Mouse (Mus musculus): Measurements from ENCODE around the gene Eif6. TPM values are rescaled to one million over a fixed set of nuclear protein-coding genes. Genes with fewer than 3 reads are reported as not detected.

Gene Eif6
- 65.8 and 66.0 TPM in 2 replicates for polyA plus RNA-seq (2012; rRNA removed)

GRCm38 (mm10) chr2:155826630-155827424, at the start of gene Eif6:
Gene Eif6, minus strand, starts transcription at chr2:155826925.

GRCm38 (mm10) chr2:155834732-155835131, 8.0 kb upstream of the Eif6 start, which contains the start of gene Fam83c:
Gene Fam83c, minus strand, starts transcription at chr2:155834854.

GRCm38 (mm10) chr2:155819392-155819448, 7.5 kb downstream of the Eif6 start, which contains the start of gene BC029722:
Gene BC029722, minus strand, starts transcription at chr2:155819426.

GRCm38 (mm10) chr2:155774927-155775684, 51.6 kb downstream of the Eif6 start, which contains the start of gene Mmp24:
Gene Mmp24, plus strand, starts transcription at chr2:155775342.

Other genes starting within 250 kb of the Eif6 start
- 35.3 and 39.8 TPM in 2 replicates for gene Gss, start 234.1 kb downstream of the Eif6 start, polyA plus RNA-seq (2012; rRNA removed)
- gene Myh7b, start 215.7 kb downstream of the Eif6 start, polyA plus RNA-seq (2012; rRNA removed) = 2.7 and 3.5 TPM in 2 replicates
- gene Trpc4ap, start 134.5 kb downstream of the Eif6 start, polyA plus RNA-seq (2012; rRNA removed) = 34.3 and 36.2 TPM in 2 replicates
- gene Edem2, start 97.5 kb downstream of the Eif6 start, polyA plus RNA-seq (2012; rRNA removed) = 12.3 and 13.8 TPM in 2 replicates
- not detected in 2 replicates for gene Gm17581, start 91.1 kb downstream of the Eif6 start, polyA plus RNA-seq (2012; rRNA removed)
- gene Procr, start 75.8 kb downstream of the Eif6 start, polyA plus RNA-seq (2012; rRNA removed) = 0.86 and 0.93 TPM in 2 replicates
- gene Mmp24, start 51.6 kb downstream of the Eif6 start, polyA plus RNA-seq (2012; rRNA removed) = under 0.01 and 0.01 TPM in 2 replicates
- gene BC029722, start 7.5 kb downstream of the Eif6 start, polyA plus RNA-seq (2012; rRNA removed) = 3.4 and 4.2 TPM in 2 replicates
- gene Fam83c, start 7.9 kb upstream of the Eif6 start, polyA plus RNA-seq (2012; rRNA removed) = under 0.01 TPM in 1 of 2 replicates, not detected in the other
- 17.9 and 20.4 TPM in 2 replicates for gene Uqcc1, start 103.4 kb upstream of the Eif6 start, polyA plus RNA-seq (2012; rRNA removed)
- not detected in 2 replicates for gene Gm15557, start 113.8 kb upstream of the Eif6 start, polyA plus RNA-seq (2012; rRNA removed)
- 0.01 TPM in 2 replicates for gene Gdf5, start 118.4 kb upstream of the Eif6 start, polyA plus RNA-seq (2012; rRNA removed)
- gene Cep250, start 129.5 kb upstream of the Eif6 start, polyA plus RNA-seq (2012; rRNA removed) = 9.0 and 9.3 TPM in 2 replicates
- 1.4 and 1.9 TPM in 2 replicates for gene 6430550D23Rik, start 181.1 kb upstream of the Eif6 start, polyA plus RNA-seq (2012; rRNA removed)
- 69.8 and 77.6 TPM in 2 replicates for gene Ergic3, start 181.1 kb upstream of the Eif6 start, polyA plus RNA-seq (2012; rRNA removed)
- gene Fer1l4, start 226.0 kb upstream of the Eif6 start, polyA plus RNA-seq (2012; rRNA removed) = not detected in 2 replicates
- 0.75 and 0.81 TPM in 2 replicates for gene Spag4, start 238.2 kb upstream of the Eif6 start, polyA plus RNA-seq (2012; rRNA removed)